In the genomic region with DNA sequence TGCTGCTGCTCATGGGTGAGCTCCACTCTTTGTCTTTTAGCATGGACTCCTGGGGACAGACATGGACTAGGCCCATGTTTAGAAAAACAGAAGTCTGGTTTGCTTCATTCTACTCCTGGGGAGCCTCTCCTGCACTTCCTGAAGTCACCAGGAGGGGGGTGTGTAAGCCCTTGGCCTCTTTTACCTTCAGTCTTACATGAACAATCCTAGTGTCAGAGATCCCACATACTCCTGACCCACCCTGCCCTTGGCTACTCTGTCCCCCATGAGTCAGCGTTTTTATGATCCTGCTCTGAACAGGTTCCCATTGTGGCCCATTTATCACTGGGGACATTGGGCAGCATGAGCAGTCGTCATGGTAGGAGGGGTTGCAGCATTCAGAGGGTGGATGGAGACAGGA, we compare ENCODE assay signal across 9 mouse cellular contexts. TPM values are rescaled to one million over a fixed set of nuclear protein-coding genes. Genes with fewer than 3 reads are reported as not detected.
DNase-seq lines count a peak whose midpoint lies in the region; ATAC-seq lines count a peak whose summit lies in the region.
"Had no signal": no experiment of that assay in that cellular context is flagged by ENCODE, and none has a peak within 500 bp of the region (broad histone marks: within the 10 kb centered on the region; RNA-seq: fewer than 3 reads in every experiment).

No protein-coding gene starts in this region.

- DNase-seq in cerebellum, postnatal 10 days = peak; percentile 55 to 65
- no peak for DNase-seq in cerebellum, postnatal 4 days (ENCODE audit: low spot score in 2 of 2)
- peak; percentile 61 for DNase-seq in neural tube, embryonic 10.5 days (ENCODE audit: extremely low spot score, low spot score)
- DNase-seq in kidney, postnatal 36 days = peak; percentile 28 to 71
- peak; percentile 78 for DNase-seq in retina, embryonic 14.5 days (ENCODE audit: low spot score)
- no peak for DNase-seq in gastrocnemius, postnatal 36 days

- H3K4me1 ChIP-seq in neural tube, embryonic 15.5 days = peaks cover 4% of the 10 kb centered on the region
- H3K4me1 ChIP-seq in forebrain, embryonic 12.5 days = peaks cover 4% of the 10 kb centered on the region

- H3K4me2 ChIP-seq in neural tube, embryonic 15.5 days = no peak overlapping the region
- H3K4me2 ChIP-seq in forebrain, embryonic 12.5 days = no peak overlapping the region

- no peak overlapping the region for H3K27ac ChIP-seq in neural tube, embryonic 15.5 days (replicated peaks)
- no peak overlapping the region for H3K27ac ChIP-seq in forebrain, embryonic 12.5 days

- no peak overlapping the region for H3K4me3 ChIP-seq in neural tube, embryonic 15.5 days (replicated peaks)
- no peak overlapping the region for H3K4me3 ChIP-seq in forebrain, embryonic 12.5 days (replicated peaks)

- no peaks in the 10 kb centered on the region for H3K36me3 ChIP-seq in neural tube, embryonic 15.5 days
- H3K36me3 ChIP-seq in forebrain, embryonic 12.5 days (replicated peaks) = no peaks in the 10 kb centered on the region

- H3K9me3 ChIP-seq in neural tube, embryonic 15.5 days (replicated peaks) = no peaks in the 10 kb centered on the region
- H3K9me3 ChIP-seq in forebrain, embryonic 12.5 days = no peaks in the 10 kb centered on the region

- intact Hi-C loops in gastrocnemius, postnatal 36 days (cut with DNase I) = loop anchor here (10.0 kb wide), 2 partner anchors 261 to 391 kb away; a partner anchor contains a TSS

- ATAC-seq in neural tube, embryonic 15.5 days (ENCODE audit: low FRiP score) = no peak
- ATAC-seq in forebrain, embryonic 12.5 days (ENCODE audit: low FRiP score) = no peak

- H3K9ac ChIP-seq in neural tube, embryonic 15.5 days (replicated peaks) = no peak overlapping the region
- H3K9ac ChIP-seq in forebrain, embryonic 12.5 days = no peak overlapping the region

- H3K27me3 ChIP-seq in neural tube, embryonic 15.5 days (replicated peaks) = no peaks in the 10 kb centered on the region
- H3K27me3 ChIP-seq in forebrain, embryonic 12.5 days = no peaks in the 10 kb centered on the region

- 59% methylated on average over 2 of the region's 2 CpGs for WGBS in neural tube, embryonic 15.5 days
- WGBS in forebrain, embryonic 12.5 days = 66% methylated on average over 2 of the region's 2 CpGs

RNA-seq across cellular contexts. Expression of a gene that starts 15.7 kb away (rescaled TPM):
- polyA plus RNA-seq in neural tube, embryonic 15.5 days (2015; fragmentation: Nextera tagmentation; extraction: Ambion mirVana) = 121 and 145 TPM in 2 replicates
- 1 to 10 TPM; 1.6 to 2.3 TPM for total RNA-seq in gastrocnemius, postnatal 36 days (2021)
- polyA plus RNA-seq in forebrain, embryonic 12.5 days (2016; fragmentation: Nextera tagmentation; extraction: Ambion mirVana) = 67.1 and 67.2 TPM in 2 replicates

RNA-seq across cellular contexts. Expression of a gene that starts 27.1 kb away (rescaled TPM):
- polyA plus RNA-seq in neural tube, embryonic 15.5 days (2015; fragmentation: Nextera tagmentation; extraction: Ambion mirVana) = not detected in 2 replicates
- total RNA-seq in gastrocnemius, postnatal 36 days (2021) = not detected
- polyA plus RNA-seq in forebrain, embryonic 12.5 days (2016; fragmentation: Nextera tagmentation; extraction: Ambion mirVana) = not detected in 2 replicates
- polyA plus RNA-seq: heart, embryonic 14.5 days had no signal

RNA-seq across cellular contexts. Expression of a gene that starts 39.7 kb away (rescaled TPM):
- 5.5 and 13.6 TPM in 2 replicates for polyA plus RNA-seq in neural tube, embryonic 15.5 days (2015; fragmentation: Nextera tagmentation; extraction: Ambion mirVana)
- 1 to 10 TPM; 5.6 to 5.9 TPM for total RNA-seq in gastrocnemius, postnatal 36 days (2021)
- polyA plus RNA-seq in forebrain, embryonic 12.5 days (2016; fragmentation: Nextera tagmentation; extraction: Ambion mirVana) = 5.4 and 6.7 TPM in 2 replicates

RNA-seq across cellular contexts. Expression of a gene that starts 57.5 kb away (rescaled TPM):
- not detected in 2 replicates for polyA plus RNA-seq in neural tube, embryonic 15.5 days (2015; fragmentation: Nextera tagmentation; extraction: Ambion mirVana)
- not detected for total RNA-seq in gastrocnemius, postnatal 36 days (2021)
- not detected in 2 replicates for polyA plus RNA-seq in forebrain, embryonic 12.5 days (2016; fragmentation: Nextera tagmentation; extraction: Ambion mirVana)
- polyA plus RNA-seq: heart, embryonic 14.5 days had no signal

Comparison
In these comparisons a context has a peak if more than half of its experiments do, and no peak if none do; other contexts are left out.
1. DNase-seq: peak in cerebellum, postnatal 10 days (2 of 2), neural tube, embryonic 10.5 days (single experiment), kidney, postnatal 36 days (2 of 2) and retina, embryonic 14.5 days (single experiment); none in cerebellum, postnatal 4 days (0 of 2) and gastrocnemius, postnatal 36 days (0 of 2).